Mouse (Mus musculus): ENCODE data around the gene Slc24a2.

GRCm38 (mm10) chr4:87017464-87017863 lies 212.8 kb downstream of the Slc24a2 start:
- TF ChIP-seq CTCF (IDR thresholded peaks at IDR 0.05; ENCODE audit: low read depth, low read length) (no peak), POLR2A (IDR thresholded peaks at IDR 0.05; ENCODE audit: borderline replicate concordance, low read depth, low read length) (no peak)
